Comparison of ENCODE assay signal across 23 mouse cellular contexts in the genomic region with DNA sequence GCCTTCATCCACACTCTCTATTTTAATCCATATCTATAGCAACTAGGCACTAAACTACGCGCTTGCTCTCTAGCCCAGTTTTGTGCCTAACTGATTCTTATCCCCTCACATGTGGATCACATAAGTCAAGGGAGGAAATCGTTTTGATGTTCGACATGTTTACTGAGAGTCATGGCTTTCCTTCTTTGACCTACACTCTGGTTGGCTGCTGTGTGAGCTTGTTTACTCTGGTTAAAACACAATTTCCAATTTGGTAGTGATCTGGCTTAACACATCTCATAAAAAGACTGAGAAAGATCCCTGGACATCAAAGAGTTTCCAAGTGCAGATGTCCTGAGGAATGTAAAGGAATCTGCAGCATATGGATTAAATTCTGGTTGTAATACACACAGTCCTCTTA.
DNase-seq lines count a peak whose midpoint lies in the region; ATAC-seq lines count a peak whose summit lies in the region.
"Had no signal": no experiment of that assay in that cellular context is flagged by ENCODE, and none has a peak within 500 bp of the region (broad histone marks: within the 10 kb centered on the region; RNA-seq: fewer than 3 reads in every experiment).

No protein-coding gene starts in this region.

- no peak overlapping the region for H3K4me2 ChIP-seq in embryonic facial prominence, embryonic 11.5 days (ENCODE audit: low read depth, low read length)
- no peak overlapping the region for H3K4me2 ChIP-seq in hindbrain, embryonic 11.5 days (replicated peaks; ENCODE audit: low read depth, low read length)
- H3K4me2 ChIP-seq: embryonic facial prominence, embryonic 13.5 days; forebrain, embryonic 13.5 days; heart, embryonic 12.5 days; hindbrain, embryonic 12.5 days; intestine, embryonic 15.5 days had no signal

- no peak overlapping the region for H3K27ac ChIP-seq in embryonic facial prominence, embryonic 11.5 days (replicated peaks; ENCODE audit: low read depth, low read length)
- H3K27ac ChIP-seq in embryonic facial prominence, embryonic 10.5 days (replicated peaks), result no peak overlapping the region
- H3K27ac ChIP-seq in hindbrain, embryonic 11.5 days (ENCODE audit: low read depth, low read length), result no peak overlapping the region
- H3K27ac ChIP-seq: embryonic facial prominence, embryonic 13.5 days; forebrain, embryonic 13.5 days; gastrocnemius, adult 2 months; hindbrain, embryonic 12.5 days; hindbrain, postnatal 0 days; intestine, embryonic 15.5 days had no signal

- no peaks in the 10 kb centered on the region for H3K4me1 ChIP-seq in embryonic facial prominence, embryonic 11.5 days (ENCODE audit: control insufficient read depth, insufficient read depth, low read length)
- peaks cover 17% of the 10 kb centered on the region for H3K4me1 ChIP-seq in embryonic facial prominence, embryonic 10.5 days
- no peaks in the 10 kb centered on the region for H3K4me1 ChIP-seq in hindbrain, embryonic 11.5 days (replicated peaks; ENCODE audit: control insufficient read depth, insufficient read depth, low read length)
- H3K4me1 ChIP-seq: forebrain, embryonic 13.5 days; heart, embryonic 12.5 days; hindbrain, embryonic 12.5 days; intestine, embryonic 15.5 days had no signal

- no peaks in the 10 kb centered on the region for H3K27me3 ChIP-seq in embryonic facial prominence, embryonic 11.5 days (ENCODE audit: control insufficient read depth, insufficient read depth, low read length)
- no peaks in the 10 kb centered on the region for H3K27me3 ChIP-seq in embryonic facial prominence, embryonic 10.5 days (replicated peaks; ENCODE audit: low read depth, poor library complexity, severe bottlenecking)
- H3K27me3 ChIP-seq in hindbrain, embryonic 11.5 days (ENCODE audit: control insufficient read depth, insufficient read depth, low read length), result no peaks in the 10 kb centered on the region
- H3K27me3 ChIP-seq: embryonic facial prominence, embryonic 13.5 days; forebrain, embryonic 13.5 days; heart, embryonic 12.5 days; hindbrain, embryonic 12.5 days; intestine, embryonic 15.5 days had no signal

- ATAC-seq in embryonic facial prominence, embryonic 11.5 days (replicated peaks; ENCODE audit: insufficient number of reproducible peaks, low FRiP score, low TSS enrichment, low read depth), result no peak
- no peak for ATAC-seq in hindbrain, embryonic 11.5 days (ENCODE audit: low FRiP score)
- ATAC-seq: CD4-positive, CD25-positive, alpha-beta regulatory T cell, adult 4 months; forebrain, embryonic 13.5 days; forebrain, postnatal 0 days; hindbrain, postnatal 0 days; intestine, embryonic 15.5 days had no signal

- DNase-seq in embryonic facial prominence, embryonic 11.5 days (ENCODE audit: low spot score), result peak; percentile 62
- DNase-seq in embryonic facial prominence, embryonic 10.5 days (ENCODE audit: low spot score), result no peak
- DNase-seq in adipocyte (ENCODE audit: low spot score), result peak; percentile 4
- DNase-seq in embryo, embryonic 9.5 days (ENCODE audit: extremely low spot score), result peak; percentile 2
- peak; percentile 33 for DNase-seq in hindlimb bud, embryonic 11.5 days (ENCODE audit: extremely low spot score, low read depth, low spot score)
- DNase-seq in hindbrain, embryonic 11.5 days (ENCODE audit: low spot score), result no peak
- DNase-seq in thymus, postnatal 14 days, result no peak
- DNase-seq: adrenal gland, postnatal 14 days; B cell, adult 2 months; cerebellum, adult 18-20 months; cerebellum, adult 9-11 months; forebrain, postnatal 0 days; gastrocnemius, adult 2 months; gastrocnemius, postnatal 25 days; heart, postnatal 36 days had no signal

- H3K9me3 ChIP-seq in embryonic facial prominence, embryonic 11.5 days (replicated peaks; ENCODE audit: control insufficient read depth, low read length), result no peaks in the 10 kb centered on the region
- H3K9me3 ChIP-seq in embryonic facial prominence, embryonic 10.5 days, result no peaks in the 10 kb centered on the region
- H3K9me3 ChIP-seq in hindbrain, embryonic 11.5 days (ENCODE audit: control insufficient read depth, low read length), result no peaks in the 10 kb centered on the region
- H3K9me3 ChIP-seq: embryonic facial prominence, embryonic 13.5 days; forebrain, embryonic 13.5 days; G1E; heart, embryonic 12.5 days; hindbrain, embryonic 12.5 days; intestine, embryonic 15.5 days had no signal

- H3K9ac ChIP-seq in embryonic facial prominence, embryonic 11.5 days (replicated peaks; ENCODE audit: low read length), result no peak overlapping the region
- H3K9ac ChIP-seq in hindbrain, embryonic 11.5 days (ENCODE audit: low read depth, low read length), result no peak overlapping the region
- H3K9ac ChIP-seq: embryonic facial prominence, embryonic 13.5 days; forebrain, embryonic 13.5 days; forebrain, postnatal 0 days; heart, embryonic 12.5 days; hindbrain, embryonic 12.5 days; intestine, embryonic 15.5 days had no signal

- WGBS in embryonic facial prominence, embryonic 11.5 days, result 49% methylated on average over 4 of the region's 4 CpGs
- WGBS in embryonic facial prominence, embryonic 10.5 days, result 67% methylated on average over 4 of the region's 4 CpGs
- WGBS in hindbrain, embryonic 11.5 days, result 85% methylated on average over 4 of the region's 4 CpGs

- no peak overlapping the region for H3K4me3 ChIP-seq in embryonic facial prominence, embryonic 11.5 days (ENCODE audit: low read depth, low read length)
- H3K4me3 ChIP-seq in embryonic facial prominence, embryonic 10.5 days, result no peak overlapping the region
- no peak overlapping the region for H3K4me3 ChIP-seq in hindbrain, embryonic 11.5 days (ENCODE audit: low read depth, low read length)
- H3K4me3 ChIP-seq: embryonic facial prominence, embryonic 13.5 days; forebrain, embryonic 13.5 days; gastrocnemius, adult 2 months; heart, embryonic 12.5 days; hindbrain, embryonic 12.5 days; intestine, embryonic 15.5 days had no signal

- no peaks in the 10 kb centered on the region for H3K36me3 ChIP-seq in embryonic facial prominence, embryonic 11.5 days (replicated peaks; ENCODE audit: control insufficient read depth, insufficient read depth, low read depth, low read length)
- H3K36me3 ChIP-seq in embryonic facial prominence, embryonic 10.5 days (replicated peaks), result no peaks in the 10 kb centered on the region
- no peaks in the 10 kb centered on the region for H3K36me3 ChIP-seq in hindbrain, embryonic 11.5 days (ENCODE audit: control insufficient read depth, insufficient read depth, low read length)
- H3K36me3 ChIP-seq: embryonic facial prominence, embryonic 13.5 days; G1E; heart, embryonic 12.5 days; hindbrain, embryonic 12.5 days; intestine, embryonic 15.5 days had no signal

Comparison
In these comparisons a context has a peak if more than half of its experiments do, and no peak if none do; other contexts are left out.
1. DNase-seq: peak in embryonic facial prominence, embryonic 11.5 days (single experiment), adipocyte (single experiment), embryo, embryonic 9.5 days (single experiment) and hindlimb bud, embryonic 11.5 days (single experiment); none in embryonic facial prominence, embryonic 10.5 days (single experiment), hindbrain, embryonic 11.5 days (single experiment) and thymus, postnatal 14 days (single experiment).